Mouse (Mus musculus) forebrain, postnatal 0 days (tissue): ENCODE measurements around the gene Lmod3. TPM values are rescaled to one million over a fixed set of nuclear protein-coding genes. Genes with fewer than 3 reads are reported as not detected.

Experiments used
- ATAC-seq: fragments of 200-750 bp; cut with Nextera tagmentation; 2 replicates; pipeline ENCODE4 v1.8.0; 2017; ENCODE audit warnings: mild to moderate bottlenecking, moderate library complexity
- DNase-seq: peaks from one replicate; pipeline ENCODE4 v3.0.0-alpha.2; 2015
- H3K27ac ChIP-seq: fragments of 300-500 bp; sonication (generic); 2 replicates; pipeline ENCODE4 v1.5.1; 2014; ENCODE audit warnings: low read depth, mild to moderate bottlenecking, antibody characterized with exemption, low read length, moderate library complexity, mixed read lengths
- H3K27me3 ChIP-seq: fragments of 300-500 bp; sonication (generic); 2 replicates; pipeline ENCODE4 v1.6.1; 2014; ENCODE audit warnings: mild to moderate bottlenecking, low read length, mixed read lengths; ENCODE audit not compliant: insufficient read depth
- H3K36me3 ChIP-seq: fragments of 300-500 bp; sonication (generic); 2 replicates; pipeline ENCODE4 v1.6.1; 2014; ENCODE audit warnings: mild to moderate bottlenecking, moderate library complexity; ENCODE audit not compliant: insufficient read depth
- H3K4me1 ChIP-seq: fragments of 300-500 bp; sonication (generic); 2 replicates; pipeline ENCODE4 v1.6.1; 2014; ENCODE audit warnings: antibody characterized with exemption; ENCODE audit not compliant: insufficient read depth
- H3K4me2 ChIP-seq: fragments of 300-500 bp; sonication (generic); 2 replicates; pipeline ENCODE4 v1.6.1; 2014; ENCODE audit warnings: low read depth, mild to moderate bottlenecking, moderate library complexity
- H3K4me3 ChIP-seq: fragments of 300-500 bp; sonication (generic); 2 replicates; pipeline ENCODE4 v1.5.1; 2014; ENCODE audit warnings: low read depth, low read length, mixed read lengths
- H3K9ac ChIP-seq: fragments of 300-500 bp; sonication (generic); 2 replicates; pipeline ENCODE4 v1.6.1; 2014; ENCODE audit warnings: mild to moderate bottlenecking
- H3K9me3 ChIP-seq: fragments of 300-500 bp; sonication (generic); 2 replicates; pipeline ENCODE4 v1.6.1; 2016; ENCODE audit warnings: low read length
- CTCF ChIP-seq: sonication (generic); IDR thresholded peaks from 2 replicates; pipeline ENCODE4 v1.5.1; 2016; ENCODE audit warnings: antibody characterized with exemption, control low read depth, low read depth
- WGBS: fragments of 180-500 bp; shearing (Covaris S2); extraction: QIAGEN DNeasy Blood & Tissue Kit; methylation state at CpG from one replicate; pipeline ENCODE4 v1.1.7; 2014; 5-methylcytosine and 5-hydroxymethylcytosine counted together
- polyA plus RNA-seq: library from polyadenylated mRNA; unstranded; fragments of >200 nt; fragmentation: Nextera tagmentation; extraction: Ambion mirVana; gene quantifications from 2 replicates; pipeline ENCODE4 v1.2.1, GENCODE M21; 2015
- total RNA-seq: library from RNA; depleted of rRNA; stranded (reverse); fragments of >200 nt; gene quantifications from 2 replicates; pipeline ENCODE4 v1.2.3, GENCODE M21; 2014

Gene Lmod3
- total and polyA plus RNA-seq, 2 experiments from 2014 or later = 0.05 to 0.11 TPM

DNA sequence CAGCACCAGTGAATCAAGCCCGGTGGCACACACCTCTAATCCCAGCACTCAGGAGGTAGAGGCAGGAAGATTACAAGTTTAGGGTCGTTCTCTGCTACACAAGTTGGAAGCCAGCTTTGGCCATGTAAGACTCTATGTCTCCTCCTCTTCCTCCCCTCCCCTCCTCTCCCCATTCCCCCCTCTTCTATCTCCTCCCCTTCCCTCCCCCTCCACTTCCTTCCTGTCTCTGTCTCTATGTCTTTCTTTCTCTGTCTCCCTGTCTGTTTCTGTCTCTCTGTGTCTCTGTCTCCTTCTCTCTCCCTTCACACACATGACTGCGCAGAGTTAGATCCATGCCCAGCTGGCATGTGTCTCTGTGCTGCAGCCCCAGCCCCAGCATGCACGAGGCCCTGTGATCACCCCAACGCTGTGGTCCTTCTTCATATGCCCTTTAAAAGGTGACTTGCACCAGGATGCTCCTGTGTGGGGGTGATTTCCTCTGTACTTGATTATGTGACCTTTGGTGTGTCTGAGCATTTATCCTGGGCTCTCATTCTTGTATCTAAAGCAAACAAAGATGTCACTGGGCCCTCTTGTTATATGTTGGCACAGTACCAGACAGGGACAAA, 24.4 kb upstream of the Lmod3 start:
- no peaks in the 10 kb centered on the region for H3K27me3 ChIP-seq
- ATAC-seq = no peak
- H3K36me3 ChIP-seq = no peaks in the 10 kb centered on the region
- 62% methylated on average over 5 of the region's 5 CpGs for WGBS
- TF ChIP-seq CTCF = no peak
- H3K4me1 ChIP-seq = peaks cover 4% of the 10 kb centered on the region; the same call in 1 of the 2 replicates
- no peak overlapping the region for H3K9ac ChIP-seq
- no peak overlapping the region for H3K4me2 ChIP-seq
- H3K4me3 ChIP-seq = no peak overlapping the region
- H3K27ac ChIP-seq = no peak overlapping the region
- no peaks in the 10 kb centered on the region for H3K9me3 ChIP-seq
- no peak for DNase-seq

DNA sequence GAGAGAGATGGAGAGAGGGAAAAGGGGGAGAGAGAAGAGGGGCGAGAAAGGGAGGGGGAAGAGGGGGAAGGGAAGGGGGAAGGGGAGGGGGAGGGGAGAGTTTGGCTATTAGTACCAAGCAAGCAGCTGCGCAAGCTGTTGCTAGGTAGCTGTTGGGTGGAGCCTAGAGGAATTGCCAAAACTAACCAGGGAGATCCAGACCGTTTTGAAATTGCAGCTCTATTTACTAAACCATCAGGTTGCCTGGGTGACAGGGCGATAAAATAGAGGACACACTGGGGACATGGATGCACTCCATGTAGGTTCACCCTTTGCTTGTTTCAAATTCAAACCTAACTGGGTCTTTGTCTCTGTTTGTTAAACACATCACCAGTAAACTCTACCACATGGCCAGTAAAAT, 23.8 kb upstream of the Lmod3 start:
- 21% methylated on average over 4 of the region's 4 CpGs for WGBS
- H3K36me3 ChIP-seq = no peaks in the 10 kb centered on the region
- H3K4me1 ChIP-seq = peaks cover 4% of the 10 kb centered on the region; the same call in 1 of the 2 replicates
- no peak overlapping the region for H3K4me3 ChIP-seq
- no peaks in the 10 kb centered on the region for H3K9me3 ChIP-seq
- no peak overlapping the region for H3K4me2 ChIP-seq
- peak; percentile 43 for DNase-seq
- no peaks in the 10 kb centered on the region for H3K27me3 ChIP-seq
- no peak for TF ChIP-seq CTCF
- ATAC-seq = peak; percentile 50
- H3K9ac ChIP-seq = no peak overlapping the region
- H3K27ac ChIP-seq = no peak overlapping the region

DNA sequence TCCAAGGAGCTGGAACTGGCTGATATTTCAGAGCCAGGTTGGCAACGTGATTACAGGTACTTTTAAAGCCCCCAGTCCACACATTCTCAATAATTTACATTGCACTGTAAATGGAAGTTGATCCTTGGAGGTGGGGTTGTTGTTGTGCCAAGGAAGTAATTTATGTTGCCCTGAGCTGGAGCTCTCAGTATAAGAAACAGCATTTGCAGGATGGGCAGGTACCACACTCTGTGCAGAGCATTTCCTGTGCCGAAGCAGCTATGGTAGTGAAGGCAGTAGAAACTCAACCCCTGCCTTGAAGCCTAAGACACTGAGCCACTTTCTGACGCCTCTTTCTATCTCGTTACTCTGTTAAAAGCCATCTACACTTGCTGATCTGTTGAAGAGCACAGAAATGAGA, 23.2 kb upstream of the Lmod3 start:
- ATAC-seq = no peak

DNA sequence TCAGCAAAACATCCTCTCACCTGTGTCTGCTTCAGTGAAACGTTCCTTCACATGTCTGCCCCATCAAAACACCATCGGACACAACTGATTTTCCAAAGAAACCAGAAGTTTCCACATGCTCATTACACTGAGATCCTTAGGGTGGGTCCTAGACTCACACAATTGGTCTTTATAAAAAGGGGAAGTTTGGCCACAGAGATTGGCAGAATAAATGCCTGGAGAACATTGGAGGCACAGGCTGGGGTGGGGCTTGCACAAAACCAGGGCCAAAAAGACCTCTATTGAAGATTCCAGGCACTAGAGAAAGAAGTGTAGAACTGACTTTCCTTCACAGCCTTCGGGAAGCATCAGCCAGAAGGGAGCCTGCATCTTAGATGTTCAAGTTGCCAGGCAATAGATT, 21.2 kb upstream of the Lmod3 start:
- Histone ChIP-seq H3K9me3 (no peaks in the 10 kb centered on the region), H3K9ac (no peak overlapping the region), H3K27me3 (no peaks in the 10 kb centered on the region), H3K4me2 (no peak overlapping the region), H3K4me1 (peaks cover 4% of the 10 kb centered on the region; the same call in 1 of the 2 replicates), H3K27ac (no peak overlapping the region), H3K36me3 (no peaks in the 10 kb centered on the region), H3K4me3 (no peak overlapping the region)
- DNase-seq = no peak
- TF ChIP-seq CTCF = no peak
- WGBS = 69% methylated on average over 3 of the region's 3 CpGs
- ATAC-seq = no peak

More for the DNA sequence above, 23.2 kb upstream of the Lmod3 start:
- H3K27me3 ChIP-seq = no peaks in the 10 kb centered on the region
- H3K4me1 ChIP-seq = peaks cover 4% of the 10 kb centered on the region; the same call in 1 of the 2 replicates
- no peak overlapping the region for H3K27ac ChIP-seq
- H3K4me2 ChIP-seq = no peak overlapping the region
- no peak for TF ChIP-seq CTCF
- no peak for DNase-seq
- no peaks in the 10 kb centered on the region for H3K9me3 ChIP-seq
- no peaks in the 10 kb centered on the region for H3K36me3 ChIP-seq
- WGBS = 51% methylated on average over 4 of the region's 4 CpGs
- H3K4me3 ChIP-seq = no peak overlapping the region
- H3K9ac ChIP-seq = no peak overlapping the region

GRCm38 (mm10) chr6:97273058-97273710, 20.6 kb upstream of the Lmod3 start:
- Histone ChIP-seq H3K4me1 (peaks cover under 1% of the 10 kb centered on the region; the same call in 1 of the 2 replicates), H3K27me3 (no peaks in the 10 kb centered on the region), H3K27ac (no peak overlapping the region), H3K4me2 (no peak overlapping the region), H3K36me3 (no peaks in the 10 kb centered on the region), H3K4me3 (no peak overlapping the region), H3K9ac (no peak overlapping the region), H3K9me3 (no peaks in the 10 kb centered on the region)
- no peak for TF ChIP-seq CTCF
- ATAC-seq = no peak
- no peak for DNase-seq
- 88% methylated on average over 16 of the region's 16 CpGs for WGBS

DNA sequence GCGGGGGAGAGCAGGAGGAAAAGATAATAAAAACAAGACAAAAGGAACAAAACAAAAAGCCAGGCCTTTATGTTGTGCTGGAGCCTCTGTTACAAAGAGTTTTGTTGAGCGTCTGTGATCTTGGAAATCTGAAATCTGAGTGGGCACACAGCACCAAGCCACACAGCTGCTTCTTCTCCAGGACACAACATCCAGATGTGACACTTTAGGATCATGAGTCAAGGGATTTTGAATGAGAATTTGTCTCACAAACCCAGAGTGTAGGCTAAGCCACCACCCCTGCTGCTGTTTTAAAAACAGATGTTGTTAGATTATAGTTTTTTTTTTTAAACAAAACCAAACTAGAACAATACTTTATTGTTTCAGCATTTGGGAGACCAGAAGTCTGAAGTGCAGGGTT, 19.8 kb upstream of the Lmod3 start:
- no peak for TF ChIP-seq CTCF
- Histone ChIP-seq H3K4me3 (no peak overlapping the region), H3K27ac (no peak overlapping the region), H3K9me3 (no peaks in the 10 kb centered on the region), H3K36me3 (no peaks in the 10 kb centered on the region), H3K4me2 (no peak overlapping the region), H3K27me3 (no peaks in the 10 kb centered on the region), H3K4me1 (no peaks in the 10 kb centered on the region; the same call in 1 of the 2 replicates), H3K9ac (no peak overlapping the region)
- DNase-seq (no peak), ATAC-seq (no peak)
- 65% methylated on average over 2 of the region's 2 CpGs for WGBS

DNA sequence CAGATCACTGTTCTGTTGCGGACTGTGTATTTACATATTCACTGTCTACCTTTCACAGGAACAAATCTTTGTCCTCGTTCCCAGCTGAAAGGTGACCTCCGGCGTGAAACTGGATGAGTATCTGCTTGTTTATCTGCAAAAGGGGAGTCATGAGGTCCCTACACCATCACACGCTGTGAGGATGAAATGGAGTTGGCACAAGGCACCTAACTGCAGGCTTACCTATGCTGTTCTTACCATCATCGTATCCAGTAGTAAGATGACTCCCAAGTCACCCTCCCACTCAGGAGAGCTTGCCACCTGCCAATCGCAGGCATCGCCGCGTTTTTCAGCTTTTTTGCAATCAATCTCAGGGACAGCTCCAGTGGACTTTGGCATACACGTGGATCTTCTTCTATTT, 17.0 kb upstream of the Lmod3 start:
- Histone ChIP-seq H3K9ac (no peak overlapping the region), H3K9me3 (no peaks in the 10 kb centered on the region), H3K36me3 (no peaks in the 10 kb centered on the region), H3K27ac (no peak overlapping the region), H3K4me3 (no peak overlapping the region), H3K4me2 (no peak overlapping the region), H3K4me1 (no peaks in the 10 kb centered on the region), H3K27me3 (no peaks in the 10 kb centered on the region)
- WGBS = 47% methylated on average over 11 of the region's 11 CpGs
- DNase-seq (no peak), ATAC-seq (no peak)
- no peak for TF ChIP-seq CTCF
